Mouse (Mus musculus) ES-Bruce4 (cell line): ENCODE results near the gene Arhgef25.

ENCODE experiments used
- CTCF ChIP-seq: IDR thresholded peaks from one replicate; pipeline ENCODE4 v1.8.1; 2011; ENCODE audit warnings: low read depth, low read length
- EP300 ChIP-seq: IDR thresholded peaks from 2 replicates; pipeline ENCODE4 v1.6.1; 2011; ENCODE audit warnings: low read depth, low read length; ENCODE audit not compliant: insufficient read depth
- POLR2A ChIP-seq: IDR thresholded peaks from one replicate; pipeline ENCODE4 v1.8.1; 2011; ENCODE audit warnings: low read length; ENCODE audit not compliant: insufficient read depth

- TF ChIP-seq CTCF (no peak), POLR2A (peak; percentile 90), EP300 (no peak)
Measured at GRCm38 (mm10) chr10:127211414-127211854, 21.6 kb upstream of the Arhgef25 start, which contains the start of gene Pip4k2c.
